In the genomic region with DNA sequence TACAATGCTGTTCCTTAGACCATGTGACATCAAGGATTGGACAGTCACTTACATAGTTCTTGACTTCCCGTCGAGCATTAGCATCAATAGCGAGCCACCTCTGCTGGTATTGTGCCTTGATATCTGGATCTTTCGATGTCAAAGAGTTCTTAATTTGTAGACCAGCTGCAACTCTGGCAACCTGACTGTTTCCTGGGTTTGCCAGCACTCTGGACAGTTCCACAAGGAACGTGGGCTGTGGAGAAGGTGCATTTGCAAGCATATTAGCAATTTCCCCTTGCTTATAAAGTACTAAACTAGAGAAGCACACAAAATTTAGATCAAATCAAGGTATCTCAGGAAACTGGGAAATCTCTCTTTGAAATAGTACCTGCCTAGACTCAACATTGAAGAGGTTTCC, we compare ENCODE assay signal across 18 mouse cellular contexts. TPM values are rescaled to one million over a fixed set of nuclear protein-coding genes. Genes with fewer than 3 reads are reported as not detected.
DNase-seq lines count a peak whose midpoint lies in the region; ATAC-seq and TF ChIP-seq lines count a peak whose summit lies in the region.
"Had no signal": no experiment of that assay in that cellular context is flagged by ENCODE, and none has a peak within 500 bp of the region (broad histone marks: within the 10 kb centered on the region; RNA-seq: fewer than 3 reads in every experiment).

No protein-coding gene starts in this region.

- 83% methylated on average over 5 of the region's 5 CpGs for WGBS in midbrain, embryonic 11.5 days

- no peak for ATAC-seq in midbrain, embryonic 11.5 days (ENCODE audit: low FRiP score)
- ATAC-seq: midbrain, embryonic 16.5 days had no signal

- TF ChIP-seq EP300 in CH12.LX (IDR thresholded peaks at IDR 0.05; ENCODE audit: low read length) = no peak

- DNase-seq in kidney, postnatal 4 days = peak; percentile 25 to 28
- no peak for DNase-seq in kidney, postnatal 14 days
- DNase-seq in CH12.LX (ENCODE audit: extremely low read depth) = no peak
- peak; percentile 70 for DNase-seq in NIH3T3 (ENCODE audit: low read depth)
- no peak for DNase-seq in left cerebral cortex, postnatal 14 days (ENCODE audit: low spot score in 2 of 2)
- DNase-seq in midbrain, embryonic 11.5 days (ENCODE audit: low spot score, missing footprints) = no peak
- DNase-seq: adrenal gland, adult 2 months; cerebellum, adult 11-12 months; heart, adult 11 months; layer of hippocampus, adult 9-11 months; right cerebral cortex, adult 18-20 months; thymus, adult 18-20 months had no signal

- H3K27me3 ChIP-seq in CH12.LX (replicated peaks) (no peaks in the 10 kb centered on the region), myocyte (ENCODE audit: control insufficient read depth, insufficient read depth, insufficient read length) (no peaks in the 10 kb centered on the region)
- H3K27me3 ChIP-seq in midbrain, embryonic 11.5 days (ENCODE audit: control insufficient read depth, insufficient read depth, low read length) = no peaks in the 10 kb centered on the region
- H3K27me3 ChIP-seq: embryonic facial prominence, embryonic 13.5 days; hindbrain, embryonic 12.5 days; limb, embryonic 12.5 days; lung, embryonic 15.5 days had no signal

- no peak overlapping the region for H3ac ChIP-seq in myocyte (ENCODE audit: control insufficient read depth, insufficient read length)

- no peaks in the 10 kb centered on the region for H3K9me3 ChIP-seq in CH12.LX (replicated peaks; ENCODE audit: low read length)
- H3K9me3 ChIP-seq in midbrain, embryonic 11.5 days (ENCODE audit: control insufficient read depth, low read length) = no peaks in the 10 kb centered on the region
- H3K9me3 ChIP-seq: embryonic facial prominence, embryonic 13.5 days; hindbrain, embryonic 12.5 days; limb, embryonic 12.5 days; lung, embryonic 15.5 days had no signal

- no peak for TF ChIP-seq RAD21 in CH12.LX (IDR thresholded peaks at IDR 0.05; ENCODE audit: low read depth, low read length)

- H3K27ac ChIP-seq in CH12.LX (ENCODE audit: insufficient read depth, low read depth) = peak overlapping the region; percentile 22; the same call in 1 of the 2 replicates
- H3K27ac ChIP-seq in midbrain, embryonic 11.5 days (ENCODE audit: low read depth, low read length) = no peak overlapping the region
- H3K27ac ChIP-seq: embryonic facial prominence, embryonic 13.5 days; hindbrain, embryonic 12.5 days; limb, embryonic 12.5 days; lung, embryonic 15.5 days had no signal

- peak; percentile 20; the same call in 1 of the 2 replicates for TF ChIP-seq POLR2A in CH12.LX (IDR thresholded peaks at IDR 0.05; ENCODE audit: low read depth, low read length)
- TF ChIP-seq POLR2A in myocyte (IDR thresholded peaks at IDR 0.05; ENCODE audit: insufficient read length, low read depth) = no peak

- no peak overlapping the region for H3K9ac ChIP-seq in CH12.LX (ENCODE audit: insufficient read depth, low read depth)
- no peak overlapping the region for H3K9ac ChIP-seq in midbrain, embryonic 11.5 days (ENCODE audit: low read length)
- H3K9ac ChIP-seq: embryonic facial prominence, embryonic 13.5 days; hindbrain, embryonic 12.5 days; limb, embryonic 12.5 days; lung, embryonic 15.5 days had no signal

- H3K79me2 ChIP-seq in CH12.LX (replicated peaks; ENCODE audit: control insufficient read depth, extremely low read depth, insufficient read depth, poor library complexity, severe bottlenecking) (peaks cover 77% of the 10 kb centered on the region), myocyte (ENCODE audit: control insufficient read depth, insufficient read depth) (peaks cover 73% of the 10 kb centered on the region)

- H3K4me3 ChIP-seq in CH12.LX (replicated peaks in 1 of 3; ENCODE audit: low read depth in 2 of 3, low read length in 2 of 3, poor library complexity in 1 of 3) = peak overlapping the region in 1 of 3 experiments; percentile 22
- no peak overlapping the region for H3K4me3 ChIP-seq in myocyte
- no peak overlapping the region for H3K4me3 ChIP-seq in midbrain, embryonic 11.5 days (ENCODE audit: low read depth, low read length)
- H3K4me3 ChIP-seq: embryonic facial prominence, embryonic 13.5 days; hindbrain, embryonic 12.5 days; limb, embryonic 12.5 days; lung, embryonic 15.5 days had no signal

- no peak for TF ChIP-seq CTCF in CH12.LX (conservative IDR thresholded peaks at IDR 0.05 in 1 of 2, IDR thresholded peaks at IDR 0.05 in 1 of 2; ENCODE audit: low read depth in 2 of 2, low read length in 2 of 2)

- H3K36me3 ChIP-seq in CH12.LX (replicated peaks in 1 of 2; ENCODE audit: control insufficient read depth in 1 of 2, insufficient read depth in 1 of 2, low read length in 1 of 2) (peaks cover 49 to 62% of the 10 kb centered on the region in 2 experiments), myocyte (ENCODE audit: control insufficient read depth, insufficient read depth) (peaks cover 57% of the 10 kb centered on the region)
- peaks cover 37% of the 10 kb centered on the region for H3K36me3 ChIP-seq in midbrain, embryonic 11.5 days (ENCODE audit: control insufficient read depth, insufficient read depth, low read length)

- in situ Hi-C loops in CH12.LX (cut with MboI; ENCODE audit: low pct_ligation_motif_present, low pct_unique_long_range_greater_than_20kb, low sequenced_read_pairs) = no loop called here

- peaks cover 7 to 69% of the 10 kb centered on the region in 2 experiments for H3K4me1 ChIP-seq in CH12.LX (ENCODE audit: control insufficient read depth in 1 of 2, insufficient read depth in 2 of 2)
- peaks cover 28% of the 10 kb centered on the region for H3K4me1 ChIP-seq in midbrain, embryonic 11.5 days (ENCODE audit: control insufficient read depth, insufficient read depth, low read length)

- dilution Hi-C loops in CH12.LX (cut with MboI; ENCODE audit: extremely low pct_ligation_motif_present, extremely low pct_unique_long_range_greater_than_20kb, low sequenced_read_pairs) = no loop called here

- intact Hi-C loops in left cerebral cortex, postnatal 14 days (cut with DNase I) = loop anchor here (5.0 kb wide), 1 partner anchor 127 kb away; no protein-coding TSS in a partner anchor

- H3K4me2 ChIP-seq in CH12.LX (ENCODE audit: insufficient read depth, low read depth, poor library complexity, severe bottlenecking) (peak overlapping the region; percentile 35; the same call in 1 of the 2 replicates), myocyte (ENCODE audit: low read depth) (peak overlapping the region; percentile 20)
- no peak overlapping the region for H3K4me2 ChIP-seq in midbrain, embryonic 11.5 days
- H3K4me2 ChIP-seq: embryonic facial prominence, embryonic 13.5 days; hindbrain, embryonic 12.5 days; limb, embryonic 12.5 days had no signal

TF ChIP-seq in CH12.LX, 34 proteins besides CTCF, POLR2A, EP300 and RAD21:
- peak; percentile 74; the same call in 1 of the 2 replicates for TF ChIP-seq SIN3A (IDR thresholded peaks at IDR 0.05; ENCODE audit: low read length)
- no peak for TF ChIP-seq MAX (IDR thresholded peaks at IDR 0.05; ENCODE audit: low read length)
- TF ChIP-seq ELF1 (IDR thresholded peaks at IDR 0.05; ENCODE audit: low read depth, low read length) = no peak
- TF ChIP-seq MXI1 (IDR thresholded peaks at IDR 0.05; ENCODE audit: low read depth, low read length) = peak; percentile 92
TF ChIP-seq in CH12.LX: peak in this region for 2.

TF ChIP-seq in myocyte, 11 proteins besides CTCF, POLR2A, EP300 and RAD21:
- TF ChIP-seq USF1 (IDR thresholded peaks at IDR 0.05; ENCODE audit: low read depth) (no peak), REST (IDR thresholded peaks at IDR 0.05; ENCODE audit: insufficient read depth, insufficient read length) (peak; percentile 69)
TF ChIP-seq in myocyte: peak in this region for 1.

RNA-seq across cellular contexts. Expression of gene Kpnb1, which starts 2.8 kb away (rescaled TPM):
- 194 and 264 TPM in 2 replicates for total RNA-seq in CH12.LX (2012; rRNA removed)
- 234 and 260 TPM in 2 replicates for total RNA-seq in CH12.LX (2014; rRNA removed)
- polyA plus RNA-seq in CH12.LX (2012; ENCODE audit: insufficient read length, low read depth) = 411 and 465 TPM in 2 replicates
- polyA plus RNA-seq in myocyte (2012; fragmentation: generic; extraction: Trizol) = 103 TPM
- 100 to 1,000 TPM; 111 to 113 TPM for total RNA-seq in left cerebral cortex, postnatal 14 days (2021)
- 111 and 116 TPM in 2 replicates for polyA plus RNA-seq in midbrain, embryonic 11.5 days (2014; fragmentation: Nextera tagmentation; extraction: Ambion mirVana)

RNA-seq across cellular contexts. Expression of gene Tbkbp1, which starts 33.6 kb away (rescaled TPM):
- 2.1 and 3.1 TPM in 2 replicates for total RNA-seq in CH12.LX (2012; rRNA removed)
- 0.44 and 1.2 TPM in 2 replicates for total RNA-seq in CH12.LX (2014; rRNA removed)
- 5.2 and 5.7 TPM in 2 replicates for polyA plus RNA-seq in CH12.LX (2012; ENCODE audit: insufficient read length, low read depth)
- 0.22 TPM for polyA plus RNA-seq in myocyte (2012; fragmentation: generic; extraction: Trizol)
- 10 to 100 TPM; 46.4 to 49.4 TPM for total RNA-seq in left cerebral cortex, postnatal 14 days (2021)
- polyA plus RNA-seq in midbrain, embryonic 11.5 days (2014; fragmentation: Nextera tagmentation; extraction: Ambion mirVana) = 2.8 and 3.6 TPM in 2 replicates

Comparison
In these comparisons a context has a peak if more than half of its experiments do, and no peak if none do; other contexts are left out.
1. DNase-seq: peak in kidney, postnatal 4 days (2 of 2) and NIH3T3 (single experiment); none in kidney, postnatal 14 days (single experiment), CH12.LX (single experiment), left cerebral cortex, postnatal 14 days (0 of 2) and midbrain, embryonic 11.5 days (single experiment).